Mouse (Mus musculus) forebrain, embryonic 10.5 days (tissue): ENCODE data around the gene Sipa1l1. TPM values are rescaled to one million over a fixed set of nuclear protein-coding genes. Genes with fewer than 3 reads are reported as not detected.
A peak's percentile ranks its signal among the peaks of the same experiment; 100 is the strongest.

Experiments used
- DNase-seq: peaks from one replicate; pipeline ENCODE4 v3.0.0-alpha.2; 2017; ENCODE audit warnings: low spot score; ENCODE audit errors: extremely low spot score
- H3K27ac ChIP-seq: fragments of 300-500 bp; sonication (generic); 2 replicates; pipeline ENCODE4 v1.5.1; 2016; ENCODE audit warnings: mild to moderate bottlenecking
- H3K27me3 ChIP-seq: fragments of 300-500 bp; sonication (generic); 2 replicates; pipeline ENCODE4 v1.6.1; 2016; ENCODE audit warnings: mild to moderate bottlenecking; ENCODE audit not compliant: poor library complexity, severe bottlenecking
- H3K36me3 ChIP-seq: fragments of 300-500 bp; sonication (generic); replicated peaks from 2 replicates; pipeline ENCODE4 v1.6.1; 2016; ENCODE audit warnings: mild to moderate bottlenecking, moderate library complexity
- H3K4me1 ChIP-seq: fragments of 300-500 bp; sonication (generic); 2 replicates; pipeline ENCODE4 v1.6.1; 2016
- H3K4me3 ChIP-seq: fragments of 300-500 bp; sonication (generic); 2 replicates; pipeline ENCODE4 v1.5.1; 2016; ENCODE audit warnings: mild to moderate bottlenecking, moderate library complexity
- H3K9me3 ChIP-seq: fragments of 300-500 bp; sonication (generic); 2 replicates; pipeline ENCODE4 v1.6.1; 2016; ENCODE audit warnings: mild to moderate bottlenecking, moderate library complexity
- WGBS: fragments of 180-500 bp; shearing (Covaris S2); methylation state at CpG from one replicate; pipeline ENCODE4 v1.1.7; 2016; 5-methylcytosine and 5-hydroxymethylcytosine counted together
- polyA plus RNA-seq: library from polyadenylated mRNA; unstranded; fragments of >200 nt; fragmentation: Nextera tagmentation; extraction: Ambion mirVana; gene quantifications from 2 replicates; pipeline ENCODE4 v1.2.1, GENCODE M21; 2016

Sipa1l1 gene
- polyA plus RNA-seq, 1 experiment from 2014 or later = 40.6 TPM

DNA sequence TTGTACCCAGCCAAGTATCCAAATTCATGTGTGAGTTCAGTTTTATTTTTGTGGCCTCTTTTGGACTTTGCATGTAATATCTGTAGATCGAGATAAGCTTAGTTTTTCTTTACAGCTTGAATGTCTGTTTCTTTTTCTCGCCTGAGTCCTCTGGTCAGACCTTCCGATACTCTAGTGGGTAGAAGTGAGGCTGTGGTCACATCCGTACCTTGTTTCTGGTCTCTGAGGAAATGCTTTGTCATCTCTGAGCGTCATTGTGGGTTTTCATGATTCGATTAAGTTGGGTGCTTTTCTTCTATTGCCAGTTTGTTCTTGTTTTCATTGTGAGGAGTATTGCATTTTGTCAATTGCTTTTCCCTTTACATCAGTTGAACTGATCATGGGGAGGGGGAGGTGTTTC is 76.1 kb downstream of the Sipa1l1 start:
- Histone ChIP-seq H3K36me3 (peaks cover 23% of the 10 kb centered on the region), H3K27ac (no peak overlapping the region), H3K27me3 (no peaks in the 10 kb centered on the region), H3K4me1 (no peaks in the 10 kb centered on the region), H3K9me3 (no peaks in the 10 kb centered on the region), H3K4me3 (no peak overlapping the region)
- DNase-seq = no peak
- 90% methylated on average over 6 of the region's 6 CpGs for WGBS

DNA sequence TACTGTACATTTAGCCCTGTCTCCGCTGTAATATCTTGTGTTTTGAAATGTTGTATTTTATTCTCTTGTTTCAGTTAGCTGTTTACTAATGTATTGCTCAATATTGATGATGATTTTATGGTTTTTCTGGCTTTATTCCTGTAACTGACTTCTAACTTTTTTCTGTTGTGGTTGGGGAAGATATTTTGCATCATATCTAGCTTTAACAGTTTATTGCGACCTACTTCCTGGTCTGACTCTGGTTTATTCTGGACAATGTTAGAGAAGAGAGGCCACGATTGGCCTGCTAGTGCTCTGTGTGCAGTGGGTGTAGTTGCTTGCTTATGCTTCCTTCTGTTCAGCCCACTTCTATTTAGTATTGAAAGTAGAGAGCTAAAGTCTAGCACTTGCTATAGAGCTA is 77.3 kb downstream of the Sipa1l1 start:
- Histone ChIP-seq H3K27me3 (no peaks in the 10 kb centered on the region), H3K27ac (no peak overlapping the region), H3K9me3 (no peaks in the 10 kb centered on the region), H3K36me3 (peaks cover 19% of the 10 kb centered on the region), H3K4me3 (no peak overlapping the region), H3K4me1 (0 out of 2 replicates have a peak, but pooled peaks cover 6% of the 10 kb centered on the region)
- no peak for DNase-seq
- 96% methylated on average over 3 of the region's 3 CpGs for WGBS

DNA sequence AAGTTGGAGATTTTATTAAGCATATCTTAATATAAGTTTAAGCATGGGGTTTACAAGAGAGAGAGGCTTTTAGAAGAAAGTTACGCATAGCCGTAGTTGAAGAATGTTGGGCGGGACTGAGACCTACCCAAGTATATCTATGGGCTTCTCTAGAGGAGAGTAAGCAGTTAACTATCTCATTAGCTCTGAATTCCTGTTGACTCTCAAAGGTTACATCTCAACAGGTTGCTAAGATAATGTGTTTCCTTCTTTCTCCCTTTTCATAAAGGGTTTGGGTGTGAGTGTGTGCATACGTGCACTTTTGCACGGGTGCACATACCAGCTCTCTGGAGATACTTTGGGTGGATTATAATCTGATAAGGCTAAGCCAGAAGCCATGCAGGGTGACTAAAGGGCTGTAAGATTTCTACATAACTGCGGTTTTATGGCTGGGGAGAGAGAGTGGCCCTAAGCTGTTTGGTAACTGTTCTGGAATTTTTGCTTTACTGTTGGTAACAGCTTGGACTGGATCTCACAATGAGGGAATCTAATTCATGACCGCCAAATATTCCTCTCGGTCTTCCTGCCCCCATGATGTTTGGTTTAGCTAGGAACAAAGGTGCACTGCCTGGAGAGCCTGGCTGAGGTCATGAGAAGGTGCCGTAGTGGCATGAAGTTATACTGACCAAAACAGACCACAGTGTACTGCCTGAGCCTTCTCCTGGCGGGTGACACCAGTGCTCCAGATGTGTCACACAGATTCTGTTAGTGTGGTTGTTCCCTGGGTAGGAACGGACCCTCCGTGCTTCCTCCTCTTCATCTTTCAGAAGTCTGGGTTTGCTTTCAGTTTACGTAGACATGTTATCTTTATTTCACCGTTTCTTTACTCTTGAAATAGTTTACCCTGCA is 78.5 kb downstream of the Sipa1l1 start:
- 94% methylated on average over 14 of the region's 14 CpGs for WGBS
- no peak overlapping the region for H3K4me3 ChIP-seq
- peaks cover 19% of the 10 kb centered on the region for H3K36me3 ChIP-seq

DNA sequence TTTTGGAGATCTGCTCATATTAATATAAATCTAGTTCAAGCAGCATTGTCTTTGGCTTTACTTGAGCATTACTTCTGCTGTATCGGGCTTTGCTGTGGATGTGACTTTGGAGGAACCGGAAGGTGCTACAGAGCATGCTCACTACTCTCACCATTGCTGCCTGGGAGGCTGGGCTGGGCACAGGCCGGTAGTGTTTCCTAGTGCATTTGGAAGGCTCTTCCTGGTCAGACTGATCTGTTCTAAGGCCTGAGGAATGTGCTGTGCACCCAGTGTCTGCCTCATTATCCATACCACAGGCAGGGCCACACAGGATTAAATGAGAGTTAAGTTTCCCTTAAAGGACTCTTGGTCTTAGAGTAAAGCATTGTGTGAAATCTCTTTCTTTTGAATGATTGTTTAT is 79.4 kb downstream of the Sipa1l1 start:
- Histone ChIP-seq H3K36me3 (peaks cover 19% of the 10 kb centered on the region), H3K4me1 (0 out of 2 replicates have a peak, but pooled peaks cover 6% of the 10 kb centered on the region), H3K27me3 (no peaks in the 10 kb centered on the region), H3K9me3 (no peaks in the 10 kb centered on the region), H3K4me3 (no peak overlapping the region), H3K27ac (no peak overlapping the region)
- WGBS = 80% methylated on average over 3 of the region's 3 CpGs
- DNase-seq = no peak

More for the DNA sequence above, 78.5 kb downstream of the Sipa1l1 start:
- Histone ChIP-seq H3K9me3 (no peaks in the 10 kb centered on the region), H3K27ac (no peak overlapping the region), H3K27me3 (no peaks in the 10 kb centered on the region), H3K4me1 (0 out of 2 replicates have a peak, but pooled peaks cover 6% of the 10 kb centered on the region)
- DNase-seq = no peak

DNA sequence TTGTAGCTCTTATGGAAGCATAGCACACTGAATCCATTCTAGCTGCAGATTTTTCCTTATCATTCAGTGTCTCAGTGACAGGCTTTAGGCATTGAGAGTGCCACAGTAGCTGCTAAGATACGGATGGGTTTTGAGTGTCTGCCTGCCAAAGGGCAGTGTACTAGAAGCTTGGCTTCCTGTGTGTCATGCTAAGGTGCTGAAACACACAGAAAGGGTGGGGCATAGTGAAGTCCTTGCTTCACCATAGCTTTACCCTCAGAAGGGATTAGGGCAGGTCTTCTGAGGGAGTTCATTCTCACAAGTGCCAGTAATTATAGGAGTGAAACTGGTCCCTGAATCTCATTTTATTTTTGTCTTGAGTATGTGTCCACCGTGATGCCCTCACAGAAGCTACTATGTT is 82.2 kb downstream of the Sipa1l1 start:
- H3K36me3 ChIP-seq = peaks cover 18% of the 10 kb centered on the region
- H3K9me3 ChIP-seq = no peaks in the 10 kb centered on the region
- WGBS = 93% methylated on average over 2 of the region's 2 CpGs
- H3K4me1 ChIP-seq = peaks cover 12% of the 10 kb centered on the region
- DNase-seq = no peak
- H3K27ac ChIP-seq = no peak overlapping the region
- H3K4me3 ChIP-seq = no peak overlapping the region
- no peaks in the 10 kb centered on the region for H3K27me3 ChIP-seq

DNA sequence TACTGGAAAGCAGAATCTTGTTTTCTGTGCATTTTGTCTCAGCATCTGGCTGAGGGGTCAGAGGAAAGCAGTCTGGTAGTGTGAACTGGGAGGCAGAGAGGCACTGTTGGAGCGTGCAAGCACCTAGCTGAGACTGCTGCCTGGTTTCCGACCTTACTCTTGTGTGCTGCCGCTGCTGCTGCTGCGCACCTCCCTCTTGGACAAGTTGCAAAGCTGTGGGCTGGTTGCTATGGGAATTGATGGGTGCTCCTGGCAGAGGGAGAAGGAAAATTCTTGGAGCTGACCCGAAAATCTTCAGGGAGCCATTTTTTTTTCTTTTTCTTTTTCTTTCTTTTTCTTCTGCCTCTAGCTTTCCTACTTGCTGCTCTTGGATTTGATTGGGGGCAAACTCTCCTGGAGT is 85.0 kb downstream of the Sipa1l1 start:
- H3K36me3 ChIP-seq = peaks cover 11% of the 10 kb centered on the region
- no peak for DNase-seq
- no peak overlapping the region for H3K27ac ChIP-seq
- no peaks in the 10 kb centered on the region for H3K27me3 ChIP-seq
- H3K4me3 ChIP-seq = no peak overlapping the region
- H3K9me3 ChIP-seq = no peaks in the 10 kb centered on the region
- 96% methylated on average over 5 of the region's 5 CpGs for WGBS
- H3K4me1 ChIP-seq = peaks cover 13% of the 10 kb centered on the region

DNA sequence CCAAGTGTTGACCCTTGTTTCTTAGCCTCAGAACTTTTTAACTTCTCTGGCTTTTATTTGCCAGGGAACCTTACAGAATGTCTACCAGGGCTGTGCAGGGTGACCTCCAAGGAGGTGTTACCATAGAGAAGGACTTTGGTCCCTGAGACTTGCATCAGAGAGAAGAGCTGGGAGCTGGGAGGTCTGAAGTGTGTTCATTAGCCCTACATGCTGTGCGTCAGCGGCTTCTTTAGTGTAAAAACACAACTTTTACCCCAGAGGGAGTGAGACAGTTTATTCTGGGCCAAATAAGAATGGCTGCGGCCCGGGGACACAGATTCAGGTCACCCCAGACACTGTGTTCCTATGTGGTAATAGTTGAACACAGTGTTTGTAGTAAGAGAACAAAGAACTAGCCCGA is 86.9 kb downstream of the Sipa1l1 start:
- DNase-seq = no peak
- Histone ChIP-seq H3K27me3 (no peaks in the 10 kb centered on the region), H3K4me3 (no peak overlapping the region), H3K9me3 (no peaks in the 10 kb centered on the region), H3K27ac (peak overlapping the region; percentile 48; the same call in 1 of the 2 replicates), H3K36me3 (peaks cover 5% of the 10 kb centered on the region; the same call in 1 of the 2 replicates), H3K4me1 (peaks cover 6% of the 10 kb centered on the region)
- 89% methylated on average over 5 of the region's 5 CpGs for WGBS

DNA sequence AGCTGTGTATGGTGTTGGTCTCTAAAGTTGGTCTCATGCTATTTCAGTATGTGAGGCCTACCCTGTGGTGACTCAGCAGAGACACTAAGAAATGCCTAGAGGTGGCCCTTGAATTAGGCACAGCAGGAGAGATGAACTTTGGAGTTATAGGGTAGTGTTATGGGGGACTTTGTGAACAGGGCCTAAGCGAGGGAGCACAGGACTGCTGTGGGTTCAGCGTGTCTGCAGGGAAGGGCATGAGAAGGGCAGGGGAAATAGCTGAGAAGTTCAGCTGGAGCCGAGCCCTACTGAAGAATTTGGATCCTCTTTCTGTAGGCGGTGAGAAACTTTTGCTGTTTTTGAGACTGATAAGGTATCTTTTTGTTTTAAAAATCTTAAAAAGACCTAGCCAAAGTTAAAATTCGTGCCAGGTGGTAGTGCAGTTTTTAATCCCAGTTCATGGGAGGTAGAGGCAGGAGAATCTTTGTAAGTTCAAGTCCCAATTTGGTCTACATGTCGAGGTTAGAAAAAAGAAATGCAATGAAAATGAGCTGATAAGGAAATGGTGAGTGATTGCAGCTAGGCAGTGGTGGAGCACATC is 87.9 kb downstream of the Sipa1l1 start:
- DNase-seq = no peak
- H3K27me3 ChIP-seq = no peaks in the 10 kb centered on the region
- WGBS = 90% methylated on average over 6 of the region's 6 CpGs
- H3K9me3 ChIP-seq = no peaks in the 10 kb centered on the region
- no peak overlapping the region for H3K4me3 ChIP-seq
- H3K36me3 ChIP-seq = peaks cover 5% of the 10 kb centered on the region; the same call in 1 of the 2 replicates
- H3K4me1 ChIP-seq = peaks cover 6% of the 10 kb centered on the region
- H3K27ac ChIP-seq = no peak overlapping the region

DNA sequence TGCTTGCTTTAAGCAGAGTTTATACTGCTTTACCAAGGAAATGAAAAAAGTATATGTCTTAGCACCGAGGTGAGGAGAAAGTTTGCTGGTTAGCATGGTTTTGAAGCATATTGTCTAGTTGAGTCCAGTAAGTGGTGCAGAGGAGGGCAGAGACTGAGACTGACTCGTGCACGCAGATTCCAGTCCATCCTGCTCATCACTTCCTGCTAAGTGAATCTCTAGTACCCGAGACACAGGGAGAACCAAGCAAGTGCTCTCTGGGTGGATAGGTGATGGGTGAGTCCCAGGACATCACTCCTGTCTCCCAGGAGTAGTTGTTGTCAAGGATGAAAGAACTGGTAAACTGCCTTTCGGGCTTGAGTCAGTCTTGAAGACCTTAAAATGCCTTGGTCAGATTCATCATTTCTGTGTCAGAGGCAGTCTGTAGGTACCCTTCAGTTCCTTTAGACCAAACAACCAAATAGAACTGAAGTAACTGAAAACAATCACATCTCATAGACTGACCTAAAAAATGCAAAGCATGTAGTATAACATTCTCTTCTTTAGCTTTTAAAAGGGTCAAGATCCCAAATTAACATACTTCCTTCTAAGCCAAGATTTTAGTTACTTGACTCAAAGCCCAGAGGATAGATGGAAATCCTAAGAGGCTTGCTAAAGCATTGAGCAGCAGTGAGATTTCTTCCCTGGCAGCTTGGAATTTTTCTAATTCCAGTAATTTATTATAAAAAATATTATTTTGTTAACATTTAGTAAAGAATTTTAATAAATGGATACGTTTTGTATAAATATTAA is 89.1 kb downstream of the Sipa1l1 start:
- no peak for DNase-seq
- H3K9me3 ChIP-seq = no peaks in the 10 kb centered on the region
- peaks cover 5% of the 10 kb centered on the region; the same call in 1 of the 2 replicates for H3K36me3 ChIP-seq
- WGBS = 88% methylated on average over 6 of the region's 6 CpGs
- H3K27me3 ChIP-seq = no peaks in the 10 kb centered on the region
- peaks cover 6% of the 10 kb centered on the region for H3K4me1 ChIP-seq
- no peak overlapping the region for H3K27ac ChIP-seq
- H3K4me3 ChIP-seq = no peak overlapping the region

DNA sequence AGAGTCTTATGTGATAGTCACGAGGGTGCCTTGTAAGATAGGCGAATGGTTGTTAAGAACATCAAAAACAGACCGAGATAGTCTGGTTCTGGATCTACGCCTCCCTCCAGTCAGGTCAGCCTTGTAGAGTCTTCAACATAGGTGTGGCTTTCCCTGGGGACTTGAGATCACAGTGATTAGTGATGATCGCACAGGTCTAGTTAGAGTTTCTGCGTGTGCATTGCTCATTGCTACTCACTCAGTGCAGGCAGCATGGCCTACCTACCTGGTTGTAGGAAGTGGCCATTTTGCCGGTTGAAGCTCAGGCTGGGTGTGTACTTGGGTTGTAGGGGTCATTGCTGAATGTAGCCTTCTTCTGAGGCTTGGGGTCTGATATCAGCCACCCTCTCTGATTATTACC is 94.3 kb downstream of the Sipa1l1 start:
- Histone ChIP-seq H3K27me3 (no peaks in the 10 kb centered on the region), H3K36me3 (no peaks in the 10 kb centered on the region; the same call in 1 of the 2 replicates), H3K9me3 (no peaks in the 10 kb centered on the region), H3K4me3 (no peak overlapping the region), H3K4me1 (no peaks in the 10 kb centered on the region), H3K27ac (no peak overlapping the region)
- 92% methylated on average over 7 of the region's 7 CpGs for WGBS
- DNase-seq = no peak

DNA sequence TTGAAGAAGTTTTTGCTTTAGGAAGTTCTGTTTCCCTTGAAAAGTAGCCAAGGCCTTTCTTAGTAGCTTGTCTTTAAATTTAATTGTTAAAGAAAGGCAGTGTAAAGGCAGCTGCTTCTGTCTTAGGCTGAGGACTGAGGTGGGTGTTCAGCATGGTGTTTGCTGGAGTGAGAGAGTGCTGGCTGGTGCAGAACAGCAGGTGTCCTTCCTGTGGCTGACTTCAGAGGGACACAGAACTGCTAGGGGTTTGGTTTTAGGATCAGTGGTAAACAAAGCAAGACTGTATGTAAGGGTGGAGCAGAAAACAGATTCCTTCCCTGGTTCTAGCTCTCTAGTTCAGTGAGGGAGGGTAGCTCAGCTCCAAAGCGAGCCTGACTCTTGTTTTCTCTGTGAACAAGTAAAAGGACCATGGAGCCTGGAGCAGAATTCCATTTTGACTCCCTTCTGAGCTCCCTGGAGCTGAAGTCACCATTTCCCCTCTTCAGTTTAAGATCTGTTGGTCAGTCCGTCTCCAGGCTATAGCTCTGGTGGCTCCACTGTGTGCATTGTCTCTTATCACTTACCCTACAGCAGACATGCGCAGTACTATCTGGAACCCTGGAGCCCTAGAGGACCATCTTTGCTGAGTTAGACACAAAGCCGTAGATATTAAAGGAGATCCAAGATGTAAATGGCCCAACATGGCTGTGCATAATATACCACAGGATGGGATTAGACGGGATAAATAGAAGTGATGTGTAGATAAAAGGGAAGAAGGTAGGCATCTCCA is 95.1 kb downstream of the Sipa1l1 start:
- no peaks in the 10 kb centered on the region for H3K27me3 ChIP-seq
- no peaks in the 10 kb centered on the region; the same call in 1 of the 2 replicates for H3K36me3 ChIP-seq
- DNase-seq = no peak
- no peak overlapping the region for H3K4me3 ChIP-seq
- no peaks in the 10 kb centered on the region for H3K4me1 ChIP-seq
- no peak overlapping the region for H3K27ac ChIP-seq
- 91% methylated on average over 5 of the region's 5 CpGs for WGBS
- no peaks in the 10 kb centered on the region for H3K9me3 ChIP-seq
